Mouse (Mus musculus): ENCODE measurements at regions not wholly inside any gene's neighbourhood (a gene's known extent, or its start where the extent isn't known, plus 50 kb on each side); places are given as distances from the start of the nearest gene placed in this dataset.

DNA sequence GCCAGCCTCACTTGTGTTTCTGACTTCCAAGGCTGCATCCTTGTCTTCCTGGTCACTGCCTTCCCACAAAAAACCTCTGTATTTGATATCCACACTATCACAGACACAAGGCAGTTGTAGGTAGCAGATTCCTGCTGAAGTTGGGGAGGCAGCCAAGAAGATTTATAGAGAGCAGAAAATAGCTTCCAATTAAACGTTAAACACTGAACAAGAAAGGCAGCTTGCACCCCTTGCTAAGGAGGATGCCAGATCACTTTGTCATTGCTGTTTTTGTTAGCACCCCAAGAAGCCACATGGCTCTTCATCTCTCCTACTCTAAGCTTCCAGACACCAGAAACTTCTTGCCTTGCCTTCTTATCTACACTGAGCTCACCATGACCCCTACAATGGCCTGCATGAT lies 219.9 kb downstream of the Qdpr start:
- TF ChIP-seq ZC3H11A (IDR thresholded peaks at IDR 0.05; ENCODE audit: low read depth, low read length), result no peak
- TF ChIP-seq MAFK (IDR thresholded peaks at IDR 0.05; ENCODE audit: insufficient replicate concordance, low read length), result no peak
- TF ChIP-seq EP300 (IDR thresholded peaks at IDR 0.05; ENCODE audit: low read length), result no peak
- TF ChIP-seq MYC (IDR thresholded peaks at IDR 0.05; ENCODE audit: low read depth, low read length), result no peak
- no peak for TF ChIP-seq CTCF (conservative IDR thresholded peaks at IDR 0.05 in 1 of 2, IDR thresholded peaks at IDR 0.05 in 1 of 2; ENCODE audit: low read depth in 2 of 2, low read length in 2 of 2)
